Mouse (Mus musculus): Measurements from ENCODE around the gene Egfem1.

The Egfem1 gene

GRCm38 (mm10) chr3:29578055-29578860 lies 496.4 kb downstream of the Egfem1 start:
- DNase-seq (ENCODE audit: low read depth, low spot score): no peak

- DNase-seq (ENCODE audit: low read depth, low spot score): no peak
Observed at GRCm38 (mm10) chr3:29582749-29583148, 500.9 kb downstream of the Egfem1 start.

GRCm38 (mm10) chr3:29602140-29602539 lies 520.3 kb downstream of the Egfem1 start:
- DNase-seq (ENCODE audit: low read depth, low spot score): no peak

- DNase-seq (ENCODE audit: low read depth, low spot score): no peak
Observed at GRCm38 (mm10) chr3:29608713-29609112, 526.9 kb downstream of the Egfem1 start.

- no peak for DNase-seq (ENCODE audit: low read depth, low spot score)
Observed at GRCm38 (mm10) chr3:29609174-29609573, 527.4 kb downstream of the Egfem1 start.

- DNase-seq (ENCODE audit: low read depth, low spot score): no peak
Observed at GRCm38 (mm10) chr3:29619586-29619985, 537.8 kb downstream of the Egfem1 start.

- no peak for DNase-seq (ENCODE audit: low read depth, low spot score)
Observed at GRCm38 (mm10) chr3:29639819-29640218, 558.0 kb downstream of the Egfem1 start.

GRCm38 (mm10) chr3:29666796-29667195 lies 585.0 kb downstream of the Egfem1 start:
- DNase-seq (ENCODE audit: low read depth, low spot score): peak; percentile 8

GRCm38 (mm10) chr3:29689367-29690285 lies 607.8 kb downstream of the Egfem1 start:
- no peak for DNase-seq (ENCODE audit: low read depth, low spot score)

- DNase-seq (ENCODE audit: low read depth, low spot score): peak; percentile 33
Observed at GRCm38 (mm10) chr3:29701126-29701525, 619.3 kb downstream of the Egfem1 start.

- DNase-seq (ENCODE audit: low read depth, low spot score): peak; percentile 42
Observed at GRCm38 (mm10) chr3:29706816-29707215, 625.0 kb downstream of the Egfem1 start.

GRCm38 (mm10) chr3:29707467-29707866 lies 625.6 kb downstream of the Egfem1 start:
- no peak for DNase-seq (ENCODE audit: low read depth, low spot score)

- peak; percentile 42 for DNase-seq (ENCODE audit: low read depth, low spot score)
Observed at GRCm38 (mm10) chr3:29726376-29726967, 644.6 kb downstream of the Egfem1 start.

GRCm38 (mm10) chr3:29730062-29730760 lies 648.4 kb downstream of the Egfem1 start:
- DNase-seq (ENCODE audit: low read depth, low spot score): no peak

GRCm38 (mm10) chr3:29731509-29731908 lies 649.7 kb downstream of the Egfem1 start:
- no peak for DNase-seq (ENCODE audit: low read depth, low spot score)

- DNase-seq (ENCODE audit: low read depth, low spot score): no peak
Observed at GRCm38 (mm10) chr3:29732626-29733025, 650.8 kb downstream of the Egfem1 start.

- DNase-seq (ENCODE audit: low read depth, low spot score): no peak
Observed at GRCm38 (mm10) chr3:29734251-29734650, 652.4 kb downstream of the Egfem1 start.

GRCm38 (mm10) chr3:29739292-29739691 lies 657.5 kb downstream of the Egfem1 start:
- no peak for DNase-seq (ENCODE audit: low read depth, low spot score)
